Mouse (Mus musculus) liver, adult 2 months (tissue): ENCODE results near the gene Mnat1. TPM values are rescaled to one million over a fixed set of nuclear protein-coding genes. Genes with fewer than 3 reads are reported as not detected.

Experiments used
- DNase-seq: peaks from one replicate; pipeline ENCODE4 v3.0.0-alpha.2; 2011; ENCODE audit warnings: low read depth, low spot score; ENCODE audit errors: extremely low read depth
- H3K27ac ChIP-seq: fragments of 200-500 bp; replicated peaks from 2 replicates; pipeline ENCODE4 v1.5.1; 2012; ENCODE audit warnings: low read depth, mild to moderate bottlenecking, control low read depth, inconsistent platforms, low read length; ENCODE audit not compliant: insufficient read depth
- H3K27me3 ChIP-seq: fragments of 200-500 bp; 2 replicates; pipeline ENCODE4 v1.6.1; 2012; ENCODE audit warnings: mild to moderate bottlenecking, moderate library complexity, low read length, inconsistent platforms; ENCODE audit not compliant: control insufficient read depth, insufficient read depth
- H3K36me3 ChIP-seq: fragments of 200-500 bp; 2 replicates; pipeline ENCODE4 v1.6.1; 2012; ENCODE audit warnings: low read length, inconsistent platforms; ENCODE audit not compliant: control insufficient read depth, insufficient read depth
- H3K4me1 ChIP-seq: fragments of 200-500 bp; 2 replicates; pipeline ENCODE4 v1.6.1; 2011; ENCODE audit warnings: low read length; ENCODE audit not compliant: control insufficient read depth, insufficient read depth
- H3K4me3 ChIP-seq: fragments of 200-500 bp; 2 replicates; pipeline ENCODE4 v1.5.1; 2011; ENCODE audit warnings: low read depth, mild to moderate bottlenecking, control low read depth, low read length, moderate library complexity; ENCODE audit not compliant: insufficient read depth
- H3K79me2 ChIP-seq: fragments of 200-500 bp; 2 replicates; pipeline ENCODE4 v1.6.1; 2012; ENCODE audit warnings: inconsistent platforms, mild to moderate bottlenecking, low read length, moderate library complexity; ENCODE audit not compliant: control insufficient read depth, insufficient read depth
- H3K9ac ChIP-seq: fragments of 200-500 bp; 2 replicates; pipeline ENCODE4 v1.6.1; 2012; ENCODE audit warnings: low read depth, mild to moderate bottlenecking, control low read depth, inconsistent platforms, low read length
- CTCF ChIP-seq: fragments of 200-500 bp; IDR thresholded peaks from 2 replicates; pipeline ENCODE4 v1.5.1; 2011; ENCODE audit warnings: low read depth, low read length, control low read depth
- POLR2A ChIP-seq: fragments of 200-500 bp; IDR thresholded peaks from 2 replicates; pipeline ENCODE4 v1.6.1; 2011; ENCODE audit warnings: low read length, control low read depth; ENCODE audit not compliant: insufficient read depth; ENCODE audit errors: extremely low read depth
- WGBS: fragments of 180-500 bp; shearing (Covaris S2); methylation state at CpG from one replicate; pipeline ENCODE4 v1.1.7; 2018; 5-methylcytosine and 5-hydroxymethylcytosine counted together
- polyA plus RNA-seq: library from polyadenylated mRNA; depleted of rRNA; stranded (reverse); fragments of >200 nt; gene quantifications from 2 replicates; pipeline ENCODE4 v1.2.3, GENCODE M21; 2012
- total RNA-seq: library from RNA; depleted of rRNA; stranded (reverse); fragments of >200 nt; gene quantifications from 2 replicates; pipeline ENCODE4 v1.2.3, GENCODE M21; 2014

The Mnat1 gene
- total and polyA plus RNA-seq, 2 experiments, result 3.4 to 10.6 TPM

DNA sequence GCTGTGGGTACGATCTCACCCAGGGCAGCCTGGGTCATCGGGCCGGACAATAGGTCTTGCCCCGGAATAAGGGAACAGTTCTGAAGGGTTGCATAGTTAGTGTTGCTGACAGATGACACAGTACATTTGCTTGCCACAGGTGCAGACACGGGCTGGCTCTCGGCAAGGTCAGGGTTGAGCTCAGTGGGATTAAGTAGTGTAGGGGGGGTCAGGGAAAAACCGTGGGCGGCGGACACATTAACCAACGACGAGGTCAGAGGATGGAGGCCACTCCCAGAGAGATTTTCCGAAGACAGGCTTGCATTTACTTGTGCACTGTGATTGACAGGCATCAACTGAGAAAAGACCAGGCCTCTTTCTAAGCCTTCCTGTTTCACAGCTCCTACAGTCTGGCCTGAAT is 19.8 kb upstream of the Mnat1 start:
- Histone ChIP-seq H3K4me3 (no peak overlapping the region), H3K79me2 (no peaks in the 10 kb centered on the region), H3K27ac (no peak overlapping the region), H3K9ac (no peak overlapping the region), H3K36me3 (no peaks in the 10 kb centered on the region), H3K4me1 (no peaks in the 10 kb centered on the region), H3K27me3 (no peaks in the 10 kb centered on the region)
- TF ChIP-seq CTCF, result no peak
- no peak for TF ChIP-seq POLR2A
- no peak for DNase-seq
- 94% methylated on average over 12 of the region's 12 CpGs for WGBS

DNA sequence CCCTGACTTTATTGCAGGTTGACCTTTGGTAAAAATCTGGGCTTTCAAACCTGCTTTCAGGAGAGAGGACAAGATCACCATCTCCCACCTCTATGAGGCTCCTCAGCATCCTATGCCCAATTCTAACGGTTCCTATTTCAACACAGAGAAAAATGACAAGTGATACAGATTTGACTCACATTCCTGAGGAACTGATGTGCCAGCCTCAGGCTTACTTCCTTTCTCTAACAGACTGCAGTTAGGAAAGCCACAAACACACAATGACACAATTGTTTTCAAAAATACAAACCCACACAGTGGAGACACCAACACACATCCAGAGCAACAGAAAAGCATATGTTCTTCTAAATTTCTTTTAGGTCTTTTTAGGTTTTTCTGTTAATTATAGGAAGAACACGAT is 15.7 kb upstream of the Mnat1 start:
- TF ChIP-seq CTCF (no peak), POLR2A (no peak)
- 75% methylated on average over 2 of the region's 2 CpGs for WGBS

DNA sequence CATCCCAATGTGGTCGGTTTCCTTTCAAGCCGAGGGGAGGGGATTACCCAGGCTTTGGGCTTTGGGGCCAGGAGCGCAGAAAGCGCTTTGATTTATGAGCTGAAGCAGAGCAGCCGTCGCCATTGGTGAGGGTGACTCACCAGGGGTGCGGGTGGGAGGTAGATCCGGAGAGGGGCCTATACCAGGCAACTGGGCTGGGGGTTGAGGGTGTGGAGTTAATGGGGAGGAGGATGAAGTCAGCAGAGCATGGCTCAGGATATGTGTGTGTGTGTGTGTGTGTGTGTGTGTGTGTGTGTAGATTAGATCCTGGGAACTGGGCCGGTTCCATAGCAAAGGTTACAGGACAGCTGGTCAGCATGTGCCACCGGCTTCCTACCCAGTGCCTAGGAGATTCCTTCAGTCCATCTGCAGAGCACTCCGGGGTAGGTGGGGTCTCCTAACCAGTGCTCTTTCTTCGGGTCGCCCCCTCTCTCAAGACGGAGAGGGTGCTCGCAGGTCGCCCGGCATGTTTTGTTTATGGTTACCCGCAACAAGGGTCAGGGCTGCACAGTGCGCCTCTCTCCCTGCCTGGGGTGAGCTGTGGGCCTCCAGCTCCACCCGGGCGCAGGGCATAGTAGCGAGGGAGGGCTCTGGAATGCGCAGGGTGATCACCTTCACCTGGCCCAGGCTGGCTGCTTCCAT is 12.9 kb upstream of the Mnat1 start:
- WGBS, result 32% methylated on average over 23 of the region's 23 CpGs
- DNase-seq, result no peak
- no peak overlapping the region for H3K4me3 ChIP-seq

More for the DNA sequence above, 15.7 kb upstream of the Mnat1 start:
- no peak for DNase-seq
- H3K4me3 ChIP-seq, result no peak overlapping the region
- H3K36me3 ChIP-seq, result no peaks in the 10 kb centered on the region
- no peaks in the 10 kb centered on the region for H3K79me2 ChIP-seq
- H3K27ac ChIP-seq, result no peak overlapping the region
- H3K27me3 ChIP-seq, result peaks cover 16% of the 10 kb centered on the region
- no peak overlapping the region for H3K9ac ChIP-seq
- peaks cover 4% of the 10 kb centered on the region; the same call in 1 of the 2 replicates for H3K4me1 ChIP-seq

DNA sequence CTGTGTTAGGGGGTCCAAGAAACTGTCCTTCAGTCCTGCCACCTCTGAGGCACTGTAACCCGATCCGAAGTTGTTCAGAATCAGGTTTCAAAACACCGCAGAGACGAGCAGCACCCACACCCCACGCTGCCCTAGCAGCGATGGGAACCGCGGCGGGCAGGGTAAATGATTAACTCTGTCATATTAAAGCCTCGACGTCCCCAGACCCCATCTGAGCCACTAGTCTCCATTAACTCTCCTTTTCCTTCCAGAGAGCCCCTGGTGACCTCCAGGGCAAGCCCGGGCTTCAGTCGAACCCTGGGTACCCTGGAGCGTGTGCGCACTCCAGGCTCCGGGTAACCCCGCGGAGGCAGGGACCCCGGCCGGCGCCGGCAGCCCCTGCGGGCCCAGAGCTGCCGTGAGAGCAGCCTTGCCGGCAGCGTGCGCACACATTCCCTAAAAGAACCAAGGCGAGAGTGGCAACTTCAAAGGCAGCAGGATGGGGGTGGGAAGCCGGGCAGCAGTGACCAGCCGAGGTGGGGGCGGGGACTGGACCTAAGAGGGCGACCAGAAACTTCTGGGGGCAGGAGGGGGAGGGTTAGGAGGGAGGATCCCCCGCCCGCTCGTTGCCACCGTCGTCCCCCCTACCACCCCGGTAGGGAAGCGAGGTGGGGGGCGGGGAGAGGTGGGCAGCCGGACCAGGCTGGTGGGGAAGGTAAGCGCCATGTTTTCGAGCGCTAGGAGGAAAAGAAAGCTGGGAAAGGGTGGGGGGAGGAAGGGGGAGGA is 11.8 kb upstream of the Mnat1 start:
- WGBS, result under 1% methylated on average over 44 of the region's 44 CpGs
- H3K9ac ChIP-seq, result no peak overlapping the region; the same call in 1 of the 2 replicates

More for the DNA sequence above, 12.9 kb upstream of the Mnat1 start:
- no peak for TF ChIP-seq CTCF
- TF ChIP-seq POLR2A, result no peak
- no peaks in the 10 kb centered on the region for H3K79me2 ChIP-seq
- H3K9ac ChIP-seq, result no peak overlapping the region
- no peaks in the 10 kb centered on the region for H3K36me3 ChIP-seq
- peaks cover 23% of the 10 kb centered on the region for H3K27me3 ChIP-seq
- H3K27ac ChIP-seq, result no peak overlapping the region
- H3K4me1 ChIP-seq, result peaks cover 6% of the 10 kb centered on the region

DNA sequence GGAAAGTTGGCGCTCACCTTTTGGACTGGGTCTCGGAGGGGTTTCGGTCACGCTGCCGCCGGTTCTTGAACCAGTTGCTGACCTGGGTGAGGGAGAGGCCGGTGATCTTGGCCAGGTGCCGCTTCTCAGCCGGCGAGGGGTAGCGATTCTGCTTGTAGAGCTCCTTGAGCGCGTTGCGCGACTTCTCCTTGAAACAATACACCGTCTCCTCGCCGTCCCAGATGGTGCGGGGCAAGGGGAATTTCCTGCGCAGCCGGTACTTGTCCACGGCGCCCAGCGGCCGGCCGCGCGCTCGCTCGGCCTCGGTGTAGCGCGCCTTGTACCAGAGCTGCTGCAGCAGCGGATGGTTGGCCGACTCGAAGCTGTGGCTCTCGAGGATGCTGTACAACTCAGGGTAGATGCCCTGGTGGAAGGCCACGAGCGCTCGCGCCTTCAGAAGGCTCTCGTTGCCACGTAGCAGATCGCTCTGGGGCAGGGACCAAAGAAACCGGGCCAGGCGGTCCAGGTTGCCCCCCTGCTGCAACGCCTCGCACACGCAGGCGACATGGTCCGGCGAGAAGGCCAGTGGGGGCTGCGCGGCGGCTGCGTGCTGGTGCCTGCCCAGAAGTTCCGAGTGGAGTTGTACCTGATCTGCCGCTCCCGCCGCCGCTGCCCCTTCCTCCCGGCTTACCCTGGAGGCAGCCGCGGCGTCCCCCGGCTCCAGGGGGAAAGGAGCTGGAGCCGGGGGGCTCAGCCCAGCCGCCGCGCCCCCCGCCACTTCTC is 11.0 kb upstream of the Mnat1 start:
- Histone ChIP-seq H3K36me3 (no peaks in the 10 kb centered on the region), H3K4me3 (peak overlapping the region; percentile 59), H3K9ac (peak overlapping the region; percentile 3), H3K79me2 (no peaks in the 10 kb centered on the region), H3K4me1 (peaks cover 6% of the 10 kb centered on the region), H3K27ac (no peak overlapping the region), H3K27me3 (peaks cover 25% of the 10 kb centered on the region)
- TF ChIP-seq POLR2A, result no peak
- TF ChIP-seq CTCF, result 0 out of 2 replicates have a peak, but pooled peaks have one; percentile 12
- under 1% methylated on average over 66 of the region's 71 CpGs for WGBS
- no peak for DNase-seq

More for the DNA sequence above, 11.8 kb upstream of the Mnat1 start:
- no peak overlapping the region for H3K27ac ChIP-seq
- TF ChIP-seq POLR2A (no peak), CTCF (no peak)
- peak overlapping the region; percentile 59 for H3K4me3 ChIP-seq
- H3K27me3 ChIP-seq, result peaks cover 25% of the 10 kb centered on the region
- DNase-seq, result no peak
- no peaks in the 10 kb centered on the region for H3K36me3 ChIP-seq
- peaks cover 6% of the 10 kb centered on the region for H3K4me1 ChIP-seq
- H3K79me2 ChIP-seq, result no peaks in the 10 kb centered on the region
